In the genomic region with DNA sequence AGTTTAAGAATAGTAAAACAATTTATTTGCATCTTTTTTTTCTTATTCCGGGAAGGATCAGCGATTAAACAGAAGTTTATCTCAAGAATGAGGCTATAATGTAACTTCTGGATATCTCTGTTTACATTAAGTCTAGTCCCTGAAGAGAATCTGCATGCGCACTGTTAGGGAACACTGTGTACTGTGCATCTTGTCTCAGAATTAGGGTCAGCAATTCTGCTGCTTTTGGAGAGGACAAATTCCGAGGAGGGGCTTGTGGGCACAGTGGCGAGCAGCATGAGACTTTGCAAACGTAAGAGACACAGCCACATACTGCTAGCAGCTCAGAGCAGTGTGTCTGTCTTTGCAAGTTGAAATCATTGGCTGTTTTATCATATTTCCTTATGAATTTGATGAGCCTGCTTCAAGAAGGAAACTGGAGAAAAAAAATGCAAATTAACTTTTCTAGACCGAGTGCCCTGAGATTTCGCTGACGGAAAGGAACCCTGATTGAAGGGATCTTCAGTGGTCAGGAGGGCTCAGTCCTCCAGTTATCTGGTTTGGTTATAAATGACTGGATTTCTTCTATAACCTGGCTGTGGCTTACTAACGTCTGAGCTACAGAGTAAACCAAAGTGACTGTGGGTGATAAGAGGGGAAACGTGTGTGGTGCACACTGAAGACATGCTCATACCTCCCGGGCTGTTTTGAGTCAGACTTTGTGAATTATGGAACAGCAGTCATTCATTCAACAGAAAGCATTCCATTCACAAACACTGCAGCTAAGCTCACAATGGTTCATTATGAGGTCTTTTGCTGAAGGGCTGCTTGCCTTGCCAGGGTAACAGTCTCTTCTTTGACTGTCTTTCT, we compare ENCODE assay signal across 8 mouse cellular contexts.
DNase-seq lines count a peak whose midpoint lies in the region; ATAC-seq and TF ChIP-seq lines count a peak whose summit lies in the region.

No protein-coding gene starts in this region.

- H3K9ac ChIP-seq in forebrain, postnatal 0 days: 0 out of 2 replicates have a peak overlapping the region, but pooled peaks have one; percentile 3
- H3K9ac ChIP-seq in liver, embryonic 12.5 days: no peak overlapping the region

- no peaks in the 10 kb centered on the region for H3K36me3 ChIP-seq in forebrain, postnatal 0 days (ENCODE audit: insufficient read depth)
- no peaks in the 10 kb centered on the region for H3K36me3 ChIP-seq in liver, embryonic 12.5 days
- H3K36me3 ChIP-seq in small intestine, adult 2 months (ENCODE audit: control insufficient read depth, insufficient read depth, low read length): no peaks in the 10 kb centered on the region

- H3K4me1 ChIP-seq in forebrain, postnatal 0 days (ENCODE audit: insufficient read depth): no peaks in the 10 kb centered on the region
- H3K4me1 ChIP-seq in liver, embryonic 12.5 days: peaks cover 6% of the 10 kb centered on the region; the same call in 1 of the 2 replicates
- H3K4me1 ChIP-seq in small intestine, adult 2 months (ENCODE audit: control insufficient read depth, insufficient read depth, insufficient read length, low read length): peaks cover 3% of the 10 kb centered on the region; the same call in 1 of the 2 replicates

- H3K27ac ChIP-seq in layer of hippocampus, adult 2 months: peak overlapping the region; percentile 12
- H3K27ac ChIP-seq in forebrain, postnatal 0 days (ENCODE audit: low read depth, low read length): no peak overlapping the region
- H3K27ac ChIP-seq in liver, embryonic 12.5 days: no peak overlapping the region
- H3K27ac ChIP-seq in small intestine, adult 2 months (ENCODE audit: insufficient read depth, low read depth, low read length): peak overlapping the region; percentile 17; the same call in 1 of the 2 replicates

- TF ChIP-seq POLR2A in small intestine, adult 2 months (IDR thresholded peaks at IDR 0.05; ENCODE audit: low read depth, low read length): no peak

- TF ChIP-seq CTCF in layer of hippocampus, adult 2 months (conservative IDR thresholded peaks at IDR 0.05): no peak
- no peak for TF ChIP-seq CTCF in forebrain, postnatal 0 days (IDR thresholded peaks at IDR 0.05; ENCODE audit: low read depth)
- no peak for TF ChIP-seq CTCF in small intestine, adult 2 months (IDR thresholded peaks at IDR 0.05; ENCODE audit: extremely low read depth, insufficient read length, insufficient replicate concordance, low read depth, low read length)

- H3K9me3 ChIP-seq in forebrain, postnatal 0 days (ENCODE audit: low read length): no peaks in the 10 kb centered on the region
- H3K9me3 ChIP-seq in liver, embryonic 12.5 days (replicated peaks): no peaks in the 10 kb centered on the region

- WGBS in forebrain, postnatal 0 days: 29% methylated on average over 12 of the region's 12 CpGs
- WGBS in liver, embryonic 12.5 days (ENCODE audit: insufficient replicate concordance): 39% methylated on average over 12 of the region's 12 CpGs
- 25% methylated on average over 12 of the region's 12 CpGs for WGBS in small intestine, adult 2 months

- no peaks in the 10 kb centered on the region; the same call in 1 of the 2 replicates for H3K27me3 ChIP-seq in forebrain, postnatal 0 days (ENCODE audit: insufficient read depth, low read length)
- H3K27me3 ChIP-seq in liver, embryonic 12.5 days (replicated peaks): no peaks in the 10 kb centered on the region
- H3K27me3 ChIP-seq in small intestine, adult 2 months (ENCODE audit: control insufficient read depth, insufficient read depth, low read length): no peaks in the 10 kb centered on the region

- H3K4me3 ChIP-seq in layer of hippocampus, adult 2 months: peak overlapping the region; percentile 72
- H3K4me3 ChIP-seq in forebrain, postnatal 0 days (ENCODE audit: low read depth, low read length): peak overlapping the region; percentile 44; the same call in 1 of the 2 replicates
- no peak overlapping the region for H3K4me3 ChIP-seq in liver, embryonic 12.5 days
- no peak overlapping the region for H3K4me3 ChIP-seq in small intestine, adult 2 months (ENCODE audit: low read depth, low read length)

- 0 out of 2 replicates have a peak, but pooled peaks have one; percentile 21 for ATAC-seq in forebrain, postnatal 0 days
- no peak for ATAC-seq in liver, embryonic 12.5 days
- ATAC-seq in cerebellum, adult (ENCODE audit: insufficient number of reproducible peaks, low FRiP score, low TSS enrichment): no peak

- H3K4me2 ChIP-seq in forebrain, postnatal 0 days (ENCODE audit: low read depth): peak overlapping the region; percentile 64
- peak overlapping the region; percentile 68; the same call in 1 of the 2 replicates for H3K4me2 ChIP-seq in liver, embryonic 12.5 days

- DNase-seq in layer of hippocampus, adult 2 months (ENCODE audit: low spot score in 2 of 2): no peak
- no peak for DNase-seq in layer of hippocampus, adult 9-11 months
- DNase-seq in forebrain, postnatal 0 days: no peak
- no peak for DNase-seq in spleen, postnatal 4 days (ENCODE audit: low spot score in 2 of 2)
- DNase-seq in urinary bladder, postnatal 10 days (ENCODE audit: low spot score): no peak

Comparison
In these comparisons a context has a peak if more than half of its experiments do, and no peak if none do; other contexts are left out.
1. H3K27ac ChIP-seq: peak in layer of hippocampus, adult 2 months (single experiment) and small intestine, adult 2 months (single experiment); none in forebrain, postnatal 0 days (single experiment) and liver, embryonic 12.5 days (single experiment).
2. H3K4me3 ChIP-seq: peak in layer of hippocampus, adult 2 months (single experiment) and forebrain, postnatal 0 days (single experiment); none in liver, embryonic 12.5 days (single experiment) and small intestine, adult 2 months (single experiment).